In genomic region chr6:33913486-33913885, GRCm38 (mm10) we compare ENCODE assay signal across 20 mouse cellular contexts.
DNase-seq lines count a peak whose midpoint lies in the region; ATAC-seq and TF ChIP-seq lines count a peak whose summit lies in the region.
"Had no signal": no experiment of that assay in that cellular context is flagged by ENCODE, and none has a peak within 500 bp of the region (broad histone marks: within the 10 kb centered on the region; RNA-seq: fewer than 3 reads in every experiment).

No protein-coding gene starts in this region.

- no peak for DNase-seq in forebrain, embryonic 11.5 days (ENCODE audit: low spot score)
- no peak for DNase-seq in forebrain, embryonic 10.5 days (ENCODE audit: extremely low spot score, low spot score)
- no peak for DNase-seq in layer of hippocampus, adult 2 months (ENCODE audit: low spot score in 2 of 2)
- DNase-seq in layer of hippocampus, adult 9-10 months (ENCODE audit: low spot score): no peak
- peak; percentile 55 for DNase-seq in midbrain, embryonic 14.5 days
- DNase-seq in lung, postnatal 14 days: no peak
- no peak for DNase-seq in thymus, adult 18-20 months
- DNase-seq: adrenal gland, adult 8-10 months; cerebellum, adult 11-12 months; cerebellum, postnatal 25 days; gastrocnemius, postnatal 14 days; kidney, adult 8-10 months; kidney, postnatal 25 days; thymus, postnatal 36 days had no signal

- H3K9ac ChIP-seq in forebrain, embryonic 11.5 days (ENCODE audit: low read length): no peak overlapping the region
- H3K9ac ChIP-seq in forebrain, embryonic 16.5 days (replicated peaks; ENCODE audit: low read depth, low read length): peak overlapping the region; percentile 42; the same call in 1 of the 2 replicates
- no peak overlapping the region for H3K9ac ChIP-seq in midbrain, embryonic 14.5 days (replicated peaks; ENCODE audit: low read length)
- H3K9ac ChIP-seq: limb, embryonic 13.5 days; liver, embryonic 14.5 days had no signal

- H3K36me3 ChIP-seq in forebrain, embryonic 11.5 days (ENCODE audit: control insufficient read depth, insufficient read depth, low read length): no peaks in the 10 kb centered on the region
- no peaks in the 10 kb centered on the region for H3K36me3 ChIP-seq in forebrain, embryonic 10.5 days (replicated peaks)
- H3K36me3 ChIP-seq in forebrain, embryonic 16.5 days (ENCODE audit: control insufficient read depth, insufficient read depth): no peaks in the 10 kb centered on the region
- H3K36me3 ChIP-seq in midbrain, embryonic 14.5 days (ENCODE audit: control insufficient read depth, insufficient read depth, low read length): no peaks in the 10 kb centered on the region
- H3K36me3 ChIP-seq: heart, embryonic 10.5 days; limb, embryonic 13.5 days had no signal

- H3K27me3 ChIP-seq in forebrain, embryonic 11.5 days (ENCODE audit: control insufficient read depth, insufficient read depth, low read length): no peaks in the 10 kb centered on the region
- H3K27me3 ChIP-seq in forebrain, embryonic 10.5 days (ENCODE audit: poor library complexity, severe bottlenecking): no peaks in the 10 kb centered on the region
- H3K27me3 ChIP-seq in forebrain, embryonic 16.5 days (replicated peaks; ENCODE audit: control insufficient read depth, insufficient read depth, low read length): no peaks in the 10 kb centered on the region
- no peaks in the 10 kb centered on the region for H3K27me3 ChIP-seq in midbrain, embryonic 14.5 days (ENCODE audit: control insufficient read depth, insufficient read depth, low read length)
- H3K27me3 ChIP-seq: limb, embryonic 13.5 days had no signal

- H3K4me2 ChIP-seq in forebrain, embryonic 11.5 days (ENCODE audit: low read depth, low read length, severe bottlenecking): no peak overlapping the region
- H3K4me2 ChIP-seq in forebrain, embryonic 16.5 days (ENCODE audit: low read length): no peak overlapping the region
- no peak overlapping the region for H3K4me2 ChIP-seq in midbrain, embryonic 14.5 days (ENCODE audit: low read length)
- H3K4me2 ChIP-seq: limb, embryonic 13.5 days had no signal

- peak overlapping the region; percentile 5; the same call in 1 of the 2 replicates for H3K27ac ChIP-seq in forebrain, embryonic 11.5 days (ENCODE audit: low read depth, low read length)
- H3K27ac ChIP-seq in forebrain, embryonic 10.5 days: no peak overlapping the region
- peak overlapping the region; percentile 49 for H3K27ac ChIP-seq in layer of hippocampus, adult 2 months
- peak overlapping the region; percentile 87 for H3K27ac ChIP-seq in forebrain, embryonic 16.5 days (ENCODE audit: low read length)
- 0 out of 2 replicates have a peak overlapping the region, but pooled peaks have one; percentile 23 for H3K27ac ChIP-seq in midbrain, embryonic 14.5 days (replicated peaks; ENCODE audit: low read depth, low read length)
- H3K27ac ChIP-seq: limb, embryonic 13.5 days; liver, embryonic 14.5 days had no signal

- no peaks in the 10 kb centered on the region for H3K9me3 ChIP-seq in forebrain, embryonic 11.5 days (ENCODE audit: control insufficient read depth, low read length)
- H3K9me3 ChIP-seq in forebrain, embryonic 10.5 days: 0 out of 2 replicates have a peak, but pooled peaks cover 6% of the 10 kb centered on the region
- H3K9me3 ChIP-seq in forebrain, embryonic 16.5 days (ENCODE audit: control insufficient read depth, low read length): no peaks in the 10 kb centered on the region
- no peaks in the 10 kb centered on the region for H3K9me3 ChIP-seq in midbrain, embryonic 14.5 days (ENCODE audit: control insufficient read depth, low read length)
- H3K9me3 ChIP-seq: G1E; heart, embryonic 10.5 days; limb, embryonic 13.5 days had no signal

- no peak for TF ChIP-seq CTCF in layer of hippocampus, adult 2 months (conservative IDR thresholded peaks at IDR 0.05)

- no peak overlapping the region for H3K4me3 ChIP-seq in forebrain, embryonic 11.5 days (ENCODE audit: low read depth, low read length)
- no peak overlapping the region for H3K4me3 ChIP-seq in forebrain, embryonic 10.5 days
- no peak overlapping the region for H3K4me3 ChIP-seq in layer of hippocampus, adult 2 months
- H3K4me3 ChIP-seq in forebrain, embryonic 16.5 days (replicated peaks; ENCODE audit: low read length): no peak overlapping the region
- H3K4me3 ChIP-seq in midbrain, embryonic 14.5 days (replicated peaks; ENCODE audit: low read depth, low read length): no peak overlapping the region
- H3K4me3 ChIP-seq: heart, embryonic 10.5 days; limb, embryonic 13.5 days had no signal

- H3K4me1 ChIP-seq in forebrain, embryonic 11.5 days (replicated peaks; ENCODE audit: control insufficient read depth, insufficient read depth, low read length): 0 out of 2 replicates have a peak, but pooled peaks cover 2% of the 10 kb centered on the region
- H3K4me1 ChIP-seq in forebrain, embryonic 10.5 days: peaks cover 16% of the 10 kb centered on the region
- peaks cover 14% of the 10 kb centered on the region for H3K4me1 ChIP-seq in forebrain, embryonic 16.5 days (replicated peaks; ENCODE audit: control insufficient read depth, insufficient read depth, low read length)
- H3K4me1 ChIP-seq in midbrain, embryonic 14.5 days (ENCODE audit: control insufficient read depth, insufficient read depth, low read length): peaks cover 10% of the 10 kb centered on the region; the same call in 1 of the 2 replicates
- H3K4me1 ChIP-seq: limb, embryonic 13.5 days had no signal

- ATAC-seq in forebrain, embryonic 11.5 days (replicated peaks; ENCODE audit: low FRiP score): no peak
- no peak; the same call in 1 of the 2 replicates for ATAC-seq in forebrain, embryonic 16.5 days
- ATAC-seq in midbrain, embryonic 14.5 days (ENCODE audit: low FRiP score, low TSS enrichment): no peak
- ATAC-seq: CD4-positive, CD25-positive, alpha-beta regulatory T cell, adult 4 months had no signal

- WGBS in forebrain, embryonic 11.5 days: 49% methylated on average over 8 of the region's 8 CpGs
- 65% methylated on average over 8 of the region's 8 CpGs for WGBS in forebrain, embryonic 10.5 days
- WGBS in forebrain, embryonic 16.5 days: 12% methylated on average over 8 of the region's 8 CpGs
- 25% methylated on average over 8 of the region's 8 CpGs for WGBS in midbrain, embryonic 14.5 days
